Mouse (Mus musculus) heart, adult 2 months (tissue): ENCODE measurements around the gene Fntb.

Experiments used
- CTCF ChIP-seq: fragments of 200-600 bp; IDR thresholded peaks from 2 replicates; pipeline ENCODE4 v1.8.1; 2022; ENCODE audit warnings: antibody characterized with exemption, mild to moderate bottlenecking, moderate library complexity
- POLR2A ChIP-seq: fragments of 200-500 bp; IDR thresholded peaks from 2 replicates; pipeline ENCODE4 v1.6.1; 2011; ENCODE audit warnings: mild to moderate bottlenecking, low read depth, low read length, control low read depth; ENCODE audit not compliant: insufficient read depth

DNA sequence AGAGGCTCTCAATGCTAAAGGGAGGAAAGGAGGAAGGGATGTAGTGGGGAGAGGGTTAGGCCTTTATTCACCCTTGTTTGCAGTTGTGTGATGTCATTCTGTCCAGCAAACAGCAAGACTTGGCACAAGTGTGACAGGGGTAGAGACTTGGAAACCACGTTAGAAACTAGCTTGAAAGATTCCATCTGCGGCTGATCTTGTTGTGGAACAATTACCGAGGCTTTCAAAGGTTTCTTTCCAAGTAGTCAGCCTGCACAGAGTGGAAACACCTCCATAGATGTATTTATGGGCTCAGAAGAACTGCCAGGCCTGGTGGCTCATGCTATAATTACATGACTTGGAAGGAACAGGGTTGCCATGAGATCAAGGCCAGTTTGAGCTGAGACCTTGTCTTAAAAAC, 43.4 kb upstream of the Fntb start:
- no peak for TF ChIP-seq CTCF
- no peak for TF ChIP-seq POLR2A
